Mouse (Mus musculus) lung, postnatal 0 days (tissue): Measurements from ENCODE around the gene Suv39h2.

Source experiments
- CTCF ChIP-seq: IDR thresholded peaks from 2 replicates; pipeline ENCODE4 v1.5.1; 2016; ENCODE audit warnings: antibody characterized with exemption, mild to moderate bottlenecking
- EP300 ChIP-seq: IDR thresholded peaks from 2 replicates; pipeline ENCODE4 v1.6.1; 2016; ENCODE audit warnings: antibody characterized with exemption, mild to moderate bottlenecking, control low read depth

DNA sequence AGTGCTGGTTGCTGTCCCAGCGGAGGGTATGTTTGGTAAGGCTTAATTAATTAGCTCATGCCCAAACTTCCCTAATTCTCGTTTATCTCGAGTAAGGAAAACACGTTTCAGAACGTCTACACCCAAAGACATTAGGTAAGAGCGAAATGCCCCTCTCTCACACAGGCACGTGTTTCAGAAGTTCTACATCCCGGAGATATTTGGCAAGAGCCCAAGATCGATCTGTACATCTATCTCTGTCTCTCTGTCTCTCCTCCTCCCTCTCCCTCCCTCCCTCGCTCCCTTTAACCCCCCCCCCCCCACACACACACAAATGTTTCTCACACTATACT lies 50.3 kb downstream of the Suv39h2 start:
- TF ChIP-seq EP300 = no peak
- TF ChIP-seq CTCF = no peak
